Mouse (Mus musculus): ENCODE results near the gene Ankrd65.

Ankrd65 gene

DNA sequence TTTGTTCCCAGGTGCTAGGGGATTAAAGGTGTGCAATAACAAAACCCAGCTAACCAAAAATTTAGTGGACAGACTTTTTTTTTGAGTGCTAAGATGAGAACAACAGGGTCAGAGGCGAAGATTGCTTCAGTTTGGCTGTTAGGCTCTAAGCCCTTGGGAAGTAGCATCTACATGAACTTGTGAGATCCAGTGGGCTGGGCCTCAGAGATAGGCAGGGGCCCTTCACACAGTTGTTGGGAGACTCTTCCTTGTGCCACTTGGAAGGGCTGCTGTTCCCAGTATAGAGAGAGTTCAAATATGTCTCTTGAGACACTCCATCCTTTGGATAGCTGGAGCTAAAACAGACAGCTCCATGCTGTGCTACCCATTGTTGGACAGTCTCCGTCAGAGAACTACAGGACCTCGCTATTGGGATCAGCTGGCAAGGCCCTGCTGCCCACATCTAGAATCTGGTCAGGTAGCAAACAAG lies at the start of gene Ankrd65:
Ankrd65 (plus strand) TSS at position 419 of the 469 bp plus-strand sequence.
- DNase-seq = no peak

GRCm38 (mm10) chr4:155740681-155741080 lies 49.6 kb upstream of the Ankrd65 start:
- DNase-seq = peak in 1 of 2 experiments; percentile 41

GRCm38 (mm10) chr4:155742684-155743083 lies 47.6 kb upstream of the Ankrd65 start:
- DNase-seq = no peak

DNA sequence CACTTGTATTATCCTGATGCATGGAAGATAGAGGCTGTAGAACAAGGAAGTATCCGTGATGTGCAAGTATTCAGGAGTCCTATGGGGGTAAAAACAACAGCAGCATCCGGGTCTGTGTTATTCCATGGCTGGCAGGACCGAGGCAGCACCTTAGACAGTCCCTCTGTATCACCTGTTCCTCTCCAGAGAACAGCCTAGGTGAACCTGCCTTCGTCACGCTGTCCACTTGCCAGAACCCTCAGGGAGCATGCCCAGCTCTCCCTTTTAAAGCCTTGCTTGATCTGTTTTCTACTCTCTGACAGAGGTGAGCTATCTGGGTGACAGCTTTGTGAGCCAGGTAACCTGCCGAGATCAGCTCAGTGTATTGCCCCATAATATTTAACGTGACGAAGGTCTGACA lies 45.8 kb upstream of the Ankrd65 start:
- peak; percentile 70 to 78 for DNase-seq

GRCm38 (mm10) chr4:155745136-155745535 lies 45.1 kb upstream of the Ankrd65 start:
- no peak for DNase-seq

GRCm38 (mm10) chr4:155746036-155746548 lies 44.1 kb upstream of the Ankrd65 start:
- peak; percentile 77 to 84 for DNase-seq

GRCm38 (mm10) chr4:155746575-155747490 lies 43.4 kb upstream of the Ankrd65 start:
- DNase-seq = peak; percentile 71 to 72

DNA sequence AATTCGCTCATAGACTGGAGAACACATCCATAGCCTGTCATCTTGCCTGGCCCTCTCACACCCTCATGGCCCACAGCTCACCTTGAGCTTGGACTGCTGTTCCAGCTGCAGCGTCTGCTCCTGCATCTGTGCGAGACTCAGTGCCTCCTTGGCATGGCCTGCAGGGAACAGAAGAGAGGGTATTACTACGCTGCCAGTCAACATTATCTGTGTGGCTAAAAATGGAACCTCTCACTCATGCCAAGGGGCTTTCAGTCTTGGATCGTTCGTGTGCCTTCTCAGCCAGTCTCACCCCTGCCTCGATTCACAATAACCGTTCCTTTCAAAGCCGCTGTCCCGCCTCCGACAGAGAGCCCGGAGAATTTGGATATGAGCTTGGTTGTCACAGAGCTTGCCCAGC lies 33.2 kb upstream of the Ankrd65 start:
- DNase-seq = no peak

GRCm38 (mm10) chr4:155759862-155760612 lies 30.2 kb upstream of the Ankrd65 start:
- peak in 1 of 2 experiments; percentile 59 for DNase-seq

GRCm38 (mm10) chr4:155760613-155761355 lies 29.5 kb upstream of the Ankrd65 start, which contains the start of gene Atad3a:
Gene Atad3a, minus strand, starts transcription at chr4:155761093.
- peak; percentile 98 to 99 for DNase-seq

DNA sequence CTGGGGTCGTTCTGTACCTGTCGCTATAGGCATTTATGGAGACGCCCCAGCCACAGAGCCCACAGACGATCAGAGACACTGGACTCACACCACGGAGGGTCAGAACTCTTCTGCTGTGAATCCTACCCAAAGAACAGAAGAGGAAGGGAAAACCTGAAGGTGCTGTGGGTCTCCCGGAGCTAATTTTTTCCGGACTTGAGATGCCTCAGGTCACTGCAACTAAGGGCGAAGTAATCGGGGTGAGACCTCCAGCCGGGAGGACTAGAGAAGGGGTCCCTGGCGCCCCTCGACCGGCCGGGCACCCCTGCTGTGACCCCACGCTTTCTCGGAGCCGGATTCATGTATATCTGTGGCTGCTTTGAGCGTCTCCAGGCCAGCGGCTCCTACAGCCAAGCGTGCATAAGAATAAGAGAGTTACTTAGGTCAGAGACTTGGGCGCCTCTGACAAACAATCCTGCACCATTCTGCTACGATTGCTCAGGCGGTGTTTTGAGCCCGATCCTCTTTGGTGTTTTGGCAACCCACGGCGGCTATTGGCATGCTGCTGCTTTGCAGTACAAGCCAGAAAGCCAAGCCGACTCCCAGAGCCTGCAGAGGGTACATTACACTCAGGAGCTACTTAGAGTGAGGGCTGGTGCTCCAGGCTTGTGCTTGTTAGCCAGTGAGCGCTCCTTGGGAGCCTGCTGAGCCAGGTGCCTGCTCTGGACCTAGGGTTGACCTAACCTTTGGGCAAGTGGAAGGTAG lies 28.7 kb upstream of the Ankrd65 start:
- DNase-seq = peak in 1 of 2 experiments; percentile 51

GRCm38 (mm10) chr4:155762357-155762756 lies 27.9 kb upstream of the Ankrd65 start:
- DNase-seq = no peak

- peak in 1 of 2 experiments; percentile 27 for DNase-seq
These were observed 20.8 kb upstream of the Ankrd65 start for GRCm38 (mm10) chr4:155769496-155769879.

GRCm38 (mm10) chr4:155769880-155770512 lies 20.2 kb upstream of the Ankrd65 start:
- DNase-seq = peak; percentile 97 to 99

DNA sequence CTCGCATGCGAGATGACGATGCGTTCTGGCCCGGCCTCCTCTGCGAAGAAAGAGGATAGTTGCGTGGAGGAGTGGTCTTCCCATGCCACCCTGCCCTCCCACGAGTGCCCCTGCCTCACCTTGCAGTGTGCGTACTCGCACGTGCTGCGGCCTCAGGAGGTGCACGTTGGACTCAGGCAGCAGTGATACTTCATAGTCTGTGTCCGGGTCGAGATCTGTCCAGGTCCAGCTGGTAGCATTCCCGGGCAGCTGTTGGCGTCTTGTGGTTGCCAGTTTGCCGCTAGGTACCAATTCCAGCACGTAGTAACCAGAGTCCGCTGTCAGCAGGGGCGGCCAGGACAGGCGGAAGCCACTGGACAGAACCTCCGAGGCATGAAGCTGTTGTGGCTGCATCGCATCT lies 19.6 kb upstream of the Ankrd65 start:
- no peak for DNase-seq

DNA sequence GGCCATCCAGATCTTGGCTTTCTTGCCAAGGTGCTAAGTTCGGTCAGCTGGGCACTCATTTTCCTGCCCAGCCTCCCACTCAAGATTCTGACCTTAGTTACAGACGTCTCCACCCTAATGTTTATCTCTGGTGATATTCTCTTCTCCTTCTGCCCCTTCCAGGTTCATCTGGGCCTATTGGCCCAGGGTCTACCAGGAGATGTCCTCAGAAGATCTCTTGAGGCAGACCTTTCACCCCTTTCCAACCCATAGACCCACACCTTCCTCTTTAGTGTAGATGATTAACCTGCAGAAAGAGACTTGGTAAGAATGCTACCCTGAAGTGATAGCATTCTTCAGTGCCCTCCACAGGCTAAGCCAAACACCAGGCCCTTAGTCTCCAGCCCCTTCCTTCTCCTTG lies 18.5 kb upstream of the Ankrd65 start:
- no peak for DNase-seq

DNA sequence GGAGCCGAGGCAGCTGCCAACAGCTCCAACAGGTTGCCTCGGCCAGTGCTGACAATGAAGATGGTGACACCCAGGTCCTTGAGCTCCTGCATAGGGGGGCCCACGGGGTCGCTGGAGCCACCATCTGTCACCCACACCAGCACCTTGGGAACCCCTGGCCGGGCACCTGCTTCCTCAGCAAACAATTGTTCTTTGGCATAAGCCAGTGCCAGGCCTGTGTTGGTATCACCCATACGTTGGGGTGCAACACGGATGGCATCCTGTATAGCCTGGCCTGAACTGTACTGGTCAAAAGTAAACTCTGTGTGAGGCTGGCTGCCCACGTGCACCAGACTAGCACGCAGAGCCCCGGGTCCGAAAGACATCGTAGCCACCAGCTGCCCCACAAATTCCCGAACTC lies 17.5 kb upstream of the Ankrd65 start:
- peak in 1 of 2 experiments; percentile 30 for DNase-seq

GRCm38 (mm10) chr4:155773335-155774078 lies 16.7 kb upstream of the Ankrd65 start:
- DNase-seq = no peak

DNA sequence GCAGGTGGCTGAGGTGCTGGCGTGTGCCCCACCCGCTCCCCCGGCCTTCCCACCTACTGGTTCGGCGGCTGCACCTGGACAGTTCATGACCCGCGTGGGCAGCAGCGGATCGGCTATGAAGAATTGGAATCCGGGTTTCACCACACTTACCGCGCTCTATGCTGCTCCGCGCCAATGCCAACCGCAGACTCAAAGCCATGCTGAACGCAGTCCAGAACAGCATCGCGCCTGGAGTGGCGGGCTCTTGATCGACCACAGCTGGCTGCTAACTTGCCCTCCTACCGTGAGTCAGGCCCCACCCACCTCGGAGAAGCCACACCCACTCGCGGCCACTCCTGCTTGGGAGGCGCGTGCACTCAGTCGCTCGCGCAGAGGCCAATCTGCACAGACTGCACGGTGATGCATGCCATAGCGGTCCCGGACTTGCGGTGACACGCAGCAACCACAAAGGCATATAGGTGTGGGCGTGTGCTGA lies 15.9 kb upstream of the Ankrd65 start, which contains the start of gene Vwa1:
Vwa1 (minus strand) TSS at position 419 of the 475 bp plus-strand sequence.
- DNase-seq = peak; percentile 88 to 93

Measured in cerebellum, postnatal 25 days (tissue).